Mouse (Mus musculus): ENCODE results near the gene App.

- no peak for TF ChIP-seq CTCF (IDR thresholded peaks at IDR 0.05; ENCODE audit: low read depth, low read length)
- TF ChIP-seq POLR2A (IDR thresholded peaks at IDR 0.05; ENCODE audit: borderline replicate concordance, low read depth, low read length) = no peak
Measured at GRCm38 (mm10) chr16:85095923-85096322, 77.6 kb downstream of the App start.

Measured in bone marrow macrophage, adult 2 months (primary cell).